Mouse (Mus musculus): Measurements from ENCODE around the gene Spata21. TPM values are rescaled to one million over a fixed set of nuclear protein-coding genes. Genes with fewer than 3 reads are reported as not detected.

Spata21 gene
- polyA plus RNA-seq, 1 experiment from 2014 or later: not detected

GRCm38 (mm10) chr4:141067516-141068046, 20.6 kb upstream of the Spata21 start:
- DNase-seq (ENCODE audit: low spot score) (no peak), ATAC-seq (replicated peaks; ENCODE audit: insufficient number of reproducible peaks, low FRiP score, low TSS enrichment, low read depth) (no peak)
- H3K27me3 ChIP-seq (ENCODE audit: control insufficient read depth, insufficient read depth, low read length): no peaks in the 10 kb centered on the region
- no peak overlapping the region for H3K4me3 ChIP-seq (ENCODE audit: low read depth, low read length)
- H3K4me2 ChIP-seq (ENCODE audit: low read depth, low read length): no peak overlapping the region
- no peak overlapping the region for H3K27ac ChIP-seq (replicated peaks; ENCODE audit: low read depth, low read length)
- peaks cover 6% of the 10 kb centered on the region for H3K36me3 ChIP-seq (replicated peaks; ENCODE audit: control insufficient read depth, insufficient read depth, low read depth, low read length)
- 81% methylated on average over 9 of the region's 9 CpGs for WGBS
- H3K4me1 ChIP-seq (ENCODE audit: control insufficient read depth, insufficient read depth, low read length): no peaks in the 10 kb centered on the region
- H3K9me3 ChIP-seq (replicated peaks; ENCODE audit: control insufficient read depth, low read length): no peaks in the 10 kb centered on the region
- no peak overlapping the region for H3K9ac ChIP-seq (replicated peaks; ENCODE audit: low read length)

- 84% methylated on average over 8 of the region's 8 CpGs for WGBS
- ATAC-seq (replicated peaks; ENCODE audit: insufficient number of reproducible peaks, low FRiP score, low TSS enrichment, low read depth): no peak
- H3K27ac ChIP-seq (replicated peaks; ENCODE audit: low read depth, low read length): no peak overlapping the region
- no peak for DNase-seq (ENCODE audit: low spot score)
- no peak overlapping the region for H3K4me3 ChIP-seq (ENCODE audit: low read depth, low read length)
- no peaks in the 10 kb centered on the region for H3K9me3 ChIP-seq (replicated peaks; ENCODE audit: control insufficient read depth, low read length)
- no peak overlapping the region for H3K9ac ChIP-seq (replicated peaks; ENCODE audit: low read length)
- H3K4me2 ChIP-seq (ENCODE audit: low read depth, low read length): no peak overlapping the region
- H3K36me3 ChIP-seq (replicated peaks; ENCODE audit: control insufficient read depth, insufficient read depth, low read depth, low read length): peaks cover 6% of the 10 kb centered on the region
- H3K27me3 ChIP-seq (ENCODE audit: control insufficient read depth, insufficient read depth, low read length): no peaks in the 10 kb centered on the region
- no peaks in the 10 kb centered on the region for H3K4me1 ChIP-seq (ENCODE audit: control insufficient read depth, insufficient read depth, low read length)
Measured at GRCm38 (mm10) chr4:141068655-141069054, 19.5 kb upstream of the Spata21 start.

GRCm38 (mm10) chr4:141069731-141070130, 18.4 kb upstream of the Spata21 start:
- WGBS: 57% methylated on average over 4 of the region's 4 CpGs
- peaks cover 6% of the 10 kb centered on the region for H3K36me3 ChIP-seq (replicated peaks; ENCODE audit: control insufficient read depth, insufficient read depth, low read depth, low read length)
- ATAC-seq (replicated peaks; ENCODE audit: insufficient number of reproducible peaks, low FRiP score, low TSS enrichment, low read depth): no peak

GRCm38 (mm10) chr4:141072502-141072901, 15.6 kb upstream of the Spata21 start:
- ATAC-seq (replicated peaks; ENCODE audit: insufficient number of reproducible peaks, low FRiP score, low TSS enrichment, low read depth): no peak
- no peak for DNase-seq (ENCODE audit: low spot score)
- Histone ChIP-seq H3K4me1 (ENCODE audit: control insufficient read depth, insufficient read depth, low read length) (no peaks in the 10 kb centered on the region), H3K9me3 (replicated peaks; ENCODE audit: control insufficient read depth, low read length) (no peaks in the 10 kb centered on the region), H3K27ac (replicated peaks; ENCODE audit: low read depth, low read length) (no peak overlapping the region), H3K36me3 (replicated peaks; ENCODE audit: control insufficient read depth, insufficient read depth, low read depth, low read length) (peaks cover 6% of the 10 kb centered on the region), H3K4me3 (ENCODE audit: low read depth, low read length) (no peak overlapping the region), H3K4me2 (ENCODE audit: low read depth, low read length) (no peak overlapping the region), H3K9ac (replicated peaks; ENCODE audit: low read length) (no peak overlapping the region), H3K27me3 (ENCODE audit: control insufficient read depth, insufficient read depth, low read length) (no peaks in the 10 kb centered on the region)
- 92% methylated on average over 11 of the region's 11 CpGs for WGBS

More at GRCm38 (mm10) chr4:141069731-141070130, 18.4 kb upstream of the Spata21 start:
- Histone ChIP-seq H3K9me3 (replicated peaks; ENCODE audit: control insufficient read depth, low read length) (no peaks in the 10 kb centered on the region), H3K27ac (replicated peaks; ENCODE audit: low read depth, low read length) (no peak overlapping the region), H3K27me3 (ENCODE audit: control insufficient read depth, insufficient read depth, low read length) (no peaks in the 10 kb centered on the region), H3K9ac (replicated peaks; ENCODE audit: low read length) (no peak overlapping the region), H3K4me1 (ENCODE audit: control insufficient read depth, insufficient read depth, low read length) (no peaks in the 10 kb centered on the region), H3K4me2 (ENCODE audit: low read depth, low read length) (no peak overlapping the region), H3K4me3 (ENCODE audit: low read depth, low read length) (no peak overlapping the region)
- DNase-seq (ENCODE audit: low spot score): peak; percentile 66

- Histone ChIP-seq H3K36me3 (replicated peaks; ENCODE audit: control insufficient read depth, insufficient read depth, low read depth, low read length) (peaks cover 5% of the 10 kb centered on the region), H3K4me3 (ENCODE audit: low read depth, low read length) (no peak overlapping the region), H3K4me2 (ENCODE audit: low read depth, low read length) (no peak overlapping the region), H3K27ac (replicated peaks; ENCODE audit: low read depth, low read length) (no peak overlapping the region), H3K9me3 (replicated peaks; ENCODE audit: control insufficient read depth, low read length) (no peaks in the 10 kb centered on the region), H3K4me1 (ENCODE audit: control insufficient read depth, insufficient read depth, low read length) (no peaks in the 10 kb centered on the region), H3K9ac (replicated peaks; ENCODE audit: low read length) (no peak overlapping the region), H3K27me3 (ENCODE audit: control insufficient read depth, insufficient read depth, low read length) (no peaks in the 10 kb centered on the region)
- DNase-seq (ENCODE audit: low spot score) (no peak), ATAC-seq (replicated peaks; ENCODE audit: insufficient number of reproducible peaks, low FRiP score, low TSS enrichment, low read depth) (no peak)
- WGBS: 94% methylated on average over 9 of the region's 9 CpGs
Measured at GRCm38 (mm10) chr4:141073661-141074060, 14.5 kb upstream of the Spata21 start.

- Histone ChIP-seq H3K4me3 (ENCODE audit: low read depth, low read length) (no peak overlapping the region), H3K27me3 (ENCODE audit: control insufficient read depth, insufficient read depth, low read length) (no peaks in the 10 kb centered on the region), H3K9ac (replicated peaks; ENCODE audit: low read length) (no peak overlapping the region), H3K9me3 (replicated peaks; ENCODE audit: control insufficient read depth, low read length) (no peaks in the 10 kb centered on the region), H3K27ac (replicated peaks; ENCODE audit: low read depth, low read length) (no peak overlapping the region), H3K4me1 (ENCODE audit: control insufficient read depth, insufficient read depth, low read length) (no peaks in the 10 kb centered on the region), H3K36me3 (replicated peaks; ENCODE audit: control insufficient read depth, insufficient read depth, low read depth, low read length) (peaks cover 3% of the 10 kb centered on the region), H3K4me2 (ENCODE audit: low read depth, low read length) (no peak overlapping the region)
- ATAC-seq (replicated peaks; ENCODE audit: insufficient number of reproducible peaks, low FRiP score, low TSS enrichment, low read depth) (no peak), DNase-seq (ENCODE audit: low spot score) (no peak)
- 90% methylated on average over 4 of the region's 4 CpGs for WGBS
Measured at GRCm38 (mm10) chr4:141074109-141074508, 14.0 kb upstream of the Spata21 start.

GRCm38 (mm10) chr4:141076761-141077506, 11.2 kb upstream of the Spata21 start:
- peak overlapping the region; percentile 91 for H3K4me2 ChIP-seq (ENCODE audit: low read depth, low read length)
- no peak overlapping the region for H3K27ac ChIP-seq (replicated peaks; ENCODE audit: low read depth, low read length)
- no peaks in the 10 kb centered on the region; the same call in 1 of the 2 replicates for H3K36me3 ChIP-seq (replicated peaks; ENCODE audit: control insufficient read depth, insufficient read depth, low read depth, low read length)
- H3K27me3 ChIP-seq (ENCODE audit: control insufficient read depth, insufficient read depth, low read length): no peaks in the 10 kb centered on the region
- DNase-seq (ENCODE audit: low spot score) (no peak), ATAC-seq (replicated peaks; ENCODE audit: insufficient number of reproducible peaks, low FRiP score, low TSS enrichment, low read depth) (no peak)
- H3K4me1 ChIP-seq (ENCODE audit: control insufficient read depth, insufficient read depth, low read length): no peaks in the 10 kb centered on the region
- H3K9me3 ChIP-seq (replicated peaks; ENCODE audit: control insufficient read depth, low read length): no peaks in the 10 kb centered on the region
- H3K4me3 ChIP-seq (ENCODE audit: low read depth, low read length): peak overlapping the region; percentile 89
- 80% methylated on average over 17 of the region's 17 CpGs for WGBS
- H3K9ac ChIP-seq (replicated peaks; ENCODE audit: low read length): peak overlapping the region; percentile 83
